Mouse (Mus musculus) thymus, adult 18-20 months (tissue): ENCODE results near the gene Ramp3.

ENCODE experiments used
- DNase-seq, 2 experiments: peaks; one replicate each; pipeline ENCODE4 v3.0.0; 2022; ENCODE audit warnings: mixed read lengths in 2 of 2

Gene Ramp3

DNA sequence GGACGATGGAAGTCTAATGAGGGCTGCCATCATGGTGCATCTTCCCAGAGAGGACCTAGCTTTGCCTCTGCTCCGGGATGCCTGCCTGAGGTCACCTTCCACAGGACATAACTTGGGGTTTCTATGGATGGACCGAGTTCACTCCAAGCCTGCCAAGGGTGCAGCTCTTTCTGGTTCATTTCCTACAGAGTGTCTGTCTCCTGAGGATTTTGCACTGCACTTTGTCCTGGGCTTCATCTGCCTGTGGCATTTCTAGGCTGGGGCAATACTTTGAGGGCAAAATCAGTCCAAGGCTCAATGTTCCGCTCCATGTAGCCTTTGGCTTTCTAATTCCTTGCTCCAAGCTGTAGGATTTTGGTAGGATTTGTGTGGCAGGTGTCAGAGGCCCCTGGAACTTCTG lies 12.5 kb downstream of the Ramp3 start:
- no peak for DNase-seq

GRCm38 (mm10) chr11:6674701-6675100 lies 16.4 kb downstream of the Ramp3 start:
- no peak for DNase-seq

- no peak for DNase-seq
Observed at GRCm38 (mm10) chr11:6675402-6675801, 17.1 kb downstream of the Ramp3 start.

- DNase-seq = no peak
Observed at GRCm38 (mm10) chr11:6676641-6677040, 18.3 kb downstream of the Ramp3 start.

- no peak for DNase-seq
Observed at GRCm38 (mm10) chr11:6677530-6677929, 19.2 kb downstream of the Ramp3 start.

DNA sequence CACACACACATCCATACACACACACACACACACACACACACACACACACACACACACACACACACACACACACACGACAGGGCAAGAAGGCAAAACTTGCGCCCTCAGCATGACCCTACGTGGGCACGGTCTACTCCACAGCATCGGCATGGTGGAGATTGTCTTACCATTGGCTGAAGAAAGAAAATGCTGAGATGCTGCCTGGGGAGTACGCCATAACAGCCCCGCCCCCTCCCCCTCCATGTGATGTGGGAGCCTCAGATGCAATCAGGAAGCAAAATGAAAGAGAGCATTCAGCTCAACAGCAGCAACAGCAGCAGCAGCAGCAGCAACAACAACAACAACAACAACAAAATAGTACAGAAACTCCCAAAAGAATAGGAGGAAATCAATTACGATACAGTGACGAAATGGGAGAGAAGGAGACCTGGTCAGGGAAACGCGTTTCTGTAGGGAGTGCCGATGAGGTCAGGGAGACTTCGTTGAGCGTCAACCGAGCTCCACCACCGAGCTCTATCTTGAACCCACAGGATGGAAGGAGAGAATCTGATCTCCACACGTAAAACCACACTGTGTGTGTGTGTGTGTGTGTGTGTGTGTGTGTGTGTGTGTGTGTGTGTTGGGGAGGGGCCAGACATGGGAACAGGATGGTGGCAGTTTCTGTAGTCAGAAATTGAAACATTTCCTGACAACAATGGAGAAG lies 21.5 kb downstream of the Ramp3 start:
- DNase-seq = peak; percentile 37 to 42

DNA sequence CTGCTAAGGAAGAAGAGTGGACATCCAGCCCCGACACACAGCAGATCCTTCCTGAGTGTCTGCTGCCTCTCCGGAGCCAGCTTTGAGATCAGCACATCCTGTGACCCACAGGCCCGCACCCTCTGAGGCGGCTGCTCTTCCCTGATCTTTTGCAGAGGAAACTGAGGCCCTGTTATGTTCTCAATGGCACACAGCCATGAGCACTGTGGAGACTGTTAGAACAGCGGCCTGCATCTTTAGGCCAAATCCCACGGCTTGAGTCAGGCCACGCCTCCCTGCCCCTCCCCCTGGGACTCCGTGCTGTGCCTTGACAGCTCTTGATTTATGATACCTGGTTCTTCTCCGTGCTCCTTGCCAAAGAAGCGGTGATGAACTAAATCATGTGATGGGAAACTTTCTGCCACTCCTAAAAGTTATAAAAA lies 22.1 kb downstream of the Ramp3 start:
- DNase-seq = peak; percentile 30 to 40

GRCm38 (mm10) chr11:6684741-6685140 lies 26.4 kb downstream of the Ramp3 start:
- no peak for DNase-seq

DNA sequence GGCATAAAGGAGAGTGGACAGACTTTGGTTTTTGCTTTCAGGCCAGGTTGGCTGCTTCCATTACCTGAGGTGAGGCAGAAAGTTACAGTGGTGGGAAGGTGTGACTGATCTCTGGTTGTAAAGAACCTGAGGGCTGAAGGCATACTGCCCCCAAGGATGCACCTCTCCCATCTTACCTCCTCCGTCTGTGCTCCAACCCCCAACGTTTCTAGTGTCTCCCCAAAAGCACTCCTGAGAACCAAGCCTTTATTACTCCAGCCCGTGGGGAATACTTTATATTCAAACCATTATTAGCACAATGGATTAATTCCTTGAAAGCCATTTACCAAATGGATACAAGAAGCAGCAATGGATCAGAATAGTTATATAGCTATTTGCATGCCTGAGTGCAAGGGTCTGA lies 30.6 kb downstream of the Ramp3 start:
- no peak for DNase-seq

- DNase-seq = no peak
Observed at GRCm38 (mm10) chr11:6692341-6692740, 34.0 kb downstream of the Ramp3 start.

DNA sequence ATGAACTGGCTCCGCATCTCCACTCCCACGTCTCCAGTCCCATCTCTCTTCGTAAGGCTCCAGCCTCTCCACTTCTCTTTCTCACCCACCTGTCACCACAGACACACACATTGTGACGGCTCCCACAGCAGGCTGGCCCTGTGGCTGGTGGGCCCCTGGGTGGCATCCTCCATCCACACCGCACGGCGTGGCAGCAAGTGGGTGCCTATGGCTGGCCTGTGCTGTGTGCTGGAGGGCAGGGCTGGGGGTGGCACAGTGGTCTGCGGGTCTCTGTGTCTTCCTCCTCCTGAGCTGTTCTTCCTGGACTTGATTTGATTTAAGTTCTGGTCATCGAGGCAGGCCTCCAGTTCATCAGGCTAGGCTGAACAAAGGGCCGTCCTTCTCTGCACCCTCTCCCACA lies 35.8 kb downstream of the Ramp3 start:
- no peak for DNase-seq

GRCm38 (mm10) chr11:6695176-6695575 lies 36.9 kb downstream of the Ramp3 start:
- peak; percentile 11 to 50 for DNase-seq

- no peak for DNase-seq
Observed at GRCm38 (mm10) chr11:6696551-6696950, 38.2 kb downstream of the Ramp3 start.

DNA sequence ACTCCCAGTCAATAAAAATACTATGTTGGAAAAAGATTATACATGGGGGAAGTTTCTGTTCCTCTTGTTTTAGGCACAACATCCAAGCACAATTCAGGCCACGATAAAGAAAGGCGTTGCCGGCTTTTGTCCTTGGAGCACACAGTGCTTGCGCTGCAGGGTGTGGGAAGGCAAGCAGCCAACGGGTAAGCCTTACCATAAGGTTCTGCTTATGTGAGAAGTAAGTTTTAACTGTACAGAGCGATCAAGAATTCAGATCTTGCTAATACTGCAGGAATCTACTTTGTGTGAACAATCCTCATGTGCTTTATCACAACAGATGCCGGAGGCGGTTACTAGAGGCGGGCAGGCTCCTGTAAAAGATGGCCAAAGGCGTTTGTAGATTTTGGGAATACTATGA lies 39.4 kb downstream of the Ramp3 start:
- no peak for DNase-seq

- no peak for DNase-seq
Observed at GRCm38 (mm10) chr11:6698281-6698680, 40.0 kb downstream of the Ramp3 start.

- DNase-seq = no peak
Observed at GRCm38 (mm10) chr11:6702258-6702657, 43.9 kb downstream of the Ramp3 start.

- no peak for DNase-seq
Observed at GRCm38 (mm10) chr11:6704851-6705250, 46.5 kb downstream of the Ramp3 start.

- no peak for DNase-seq
Observed at GRCm38 (mm10) chr11:6705516-6705915, 47.2 kb downstream of the Ramp3 start.

- DNase-seq = peak in 1 of 2 experiments; percentile 32
Observed at GRCm38 (mm10) chr11:6706796-6707195, 48.5 kb downstream of the Ramp3 start.

GRCm38 (mm10) chr11:6708437-6708836 lies 50.1 kb downstream of the Ramp3 start:
- no peak for DNase-seq

DNA sequence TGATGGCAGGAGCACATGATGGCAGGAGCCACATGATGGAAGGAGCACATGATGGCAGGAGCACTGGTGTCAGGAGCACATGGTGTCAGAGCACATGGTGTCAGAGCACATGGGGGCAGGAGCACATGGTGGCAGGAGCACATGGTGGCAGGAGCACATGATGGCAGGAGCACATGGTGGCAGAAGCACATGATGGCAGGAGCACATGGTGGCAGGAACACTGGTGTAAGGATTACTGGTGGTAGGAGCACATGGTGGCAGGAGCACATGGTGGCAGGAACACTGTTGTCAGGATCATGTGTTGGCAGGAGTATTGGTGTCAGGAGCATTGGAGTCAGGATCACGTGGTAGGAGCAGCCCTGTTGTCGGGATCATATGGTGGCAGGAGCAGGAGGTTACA lies 52.1 kb downstream of the Ramp3 start:
- no peak for DNase-seq

DNA sequence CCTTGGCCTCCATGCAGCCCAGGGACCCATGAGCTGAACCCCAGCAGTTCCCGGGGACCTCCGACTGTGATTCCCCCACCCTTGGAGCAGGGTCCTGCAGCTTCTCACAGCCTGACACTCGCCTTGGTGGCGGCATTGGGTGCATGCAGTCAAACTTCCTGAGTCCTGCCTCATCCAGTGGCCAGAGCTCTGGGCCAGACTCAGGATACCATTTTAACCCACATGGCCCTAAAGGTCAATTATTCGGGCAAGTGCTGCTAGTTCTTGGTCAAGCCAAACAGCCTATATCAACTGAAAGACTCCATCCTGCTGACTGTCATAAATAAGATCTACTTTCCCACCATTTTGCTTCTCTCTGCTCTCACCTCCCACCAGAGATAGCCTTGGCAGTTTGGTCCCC lies 62.4 kb downstream of the Ramp3 start:
- no peak for DNase-seq

DNA sequence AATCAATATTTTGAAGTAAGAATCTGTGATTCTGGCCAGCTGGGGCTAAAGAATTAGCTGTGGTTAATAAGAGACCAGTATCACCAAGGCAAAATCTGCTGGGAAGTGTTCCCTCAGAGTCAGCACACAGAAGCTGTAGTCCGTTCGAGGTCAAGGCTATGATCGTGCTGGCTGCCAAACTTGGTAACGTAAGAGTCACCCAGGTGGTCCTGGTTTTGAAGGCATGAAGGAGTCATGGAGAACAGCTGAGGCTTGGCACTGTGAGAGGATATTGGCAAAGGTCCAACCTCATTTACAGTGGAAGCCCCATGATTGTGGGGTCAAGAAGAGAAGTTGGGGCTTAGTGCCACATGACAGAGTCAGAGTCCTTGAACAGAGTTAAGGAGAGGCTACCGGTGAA lies 68.6 kb downstream of the Ramp3 start:
- DNase-seq = no peak
